Mouse (Mus musculus) G1E (cell line): ENCODE results near the gene Pou3f3.

Experiments used
- CTCF ChIP-seq: IDR thresholded peaks from 2 replicates; pipeline ENCODE4 v1.5.1; 2012; ENCODE audit warnings: low read depth, low read length, inconsistent platforms, mixed read lengths
- GATA1 ChIP-seq: IDR thresholded peaks from 2 replicates; pipeline ENCODE4 v1.6.1; 2012; ENCODE audit warnings: borderline replicate concordance, low read length, inconsistent platforms, mixed read lengths
- GATA2 ChIP-seq: IDR thresholded peaks from 2 replicates; pipeline ENCODE4 v1.6.1; 2012; ENCODE audit warnings: low read depth, low read length, inconsistent platforms, borderline replicate concordance
- POLR2AphosphoS5 ChIP-seq: IDR thresholded peaks from 2 replicates; pipeline ENCODE4 v1.6.1; 2012; ENCODE audit warnings: low read depth, low read length, inconsistent platforms; ENCODE audit not compliant: insufficient replicate concordance

DNA sequence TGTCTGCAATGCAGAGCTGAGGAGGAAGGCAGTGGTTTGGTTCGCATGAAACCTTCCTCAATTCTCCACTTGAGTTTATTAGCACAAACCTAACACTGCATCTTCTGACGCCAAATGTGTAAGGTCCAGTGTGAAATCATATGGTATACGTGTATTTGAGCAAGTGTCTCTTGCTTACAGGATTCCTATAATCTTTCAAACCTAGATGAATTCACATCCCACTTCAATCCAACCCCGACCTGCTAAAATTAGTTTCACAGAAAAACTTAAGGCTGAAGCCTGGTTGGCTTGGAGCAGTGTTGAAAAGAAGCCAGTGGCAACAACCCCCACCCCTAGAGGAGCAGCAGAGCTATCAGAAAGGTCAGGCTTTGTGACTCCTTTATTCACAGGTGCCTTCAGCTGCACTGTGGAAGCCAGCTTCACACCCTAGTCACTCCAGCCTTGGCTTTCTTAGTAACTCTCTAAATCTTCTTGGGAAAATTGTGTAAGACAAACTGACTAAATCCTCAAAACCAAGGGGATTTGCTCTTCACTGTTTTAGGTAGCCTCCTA lies 5.5 kb upstream of the Pou3f3 start:
- no peak for TF ChIP-seq GATA1
- no peak for TF ChIP-seq POLR2AphosphoS5
- TF ChIP-seq CTCF: no peak
- TF ChIP-seq GATA2: no peak
